Comparison of ENCODE assay signal across 8 mouse cellular contexts in the genomic region with DNA sequence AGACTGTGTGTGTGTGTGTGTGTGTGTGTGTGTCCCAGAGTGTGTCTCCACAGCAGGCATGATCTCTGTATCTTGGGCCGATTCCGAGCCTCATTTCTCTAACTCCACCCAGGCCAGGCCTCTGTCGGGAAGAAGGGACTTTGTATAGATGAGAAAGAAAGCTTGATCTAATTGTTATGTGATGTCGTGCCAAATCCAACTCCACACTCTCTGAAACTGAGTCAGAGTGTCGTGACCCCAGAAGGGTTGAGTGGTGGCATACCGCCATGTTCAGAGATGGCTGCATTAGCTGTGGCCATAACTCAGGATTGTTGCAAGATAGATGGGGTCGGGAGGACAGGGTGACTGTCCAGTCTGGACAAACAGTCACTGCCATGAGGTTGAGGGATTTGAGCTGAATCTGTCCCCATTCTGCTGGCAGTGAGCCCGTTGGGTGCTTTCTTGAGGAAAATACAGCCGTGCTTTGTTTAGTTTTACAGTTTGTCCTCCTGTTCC. TPM values are rescaled to one million over a fixed set of nuclear protein-coding genes. Genes with fewer than 3 reads are reported as not detected.
A peak's percentile ranks its signal among the peaks of the same experiment; 100 is the strongest.
DNase-seq lines count a peak whose midpoint lies in the region; ATAC-seq lines count a peak whose summit lies in the region.

No protein-coding gene starts in this region.

- H3K27ac ChIP-seq in embryonic facial prominence, embryonic 11.5 days (replicated peaks; ENCODE audit: low read depth, low read length): no peak overlapping the region
- no peak overlapping the region for H3K27ac ChIP-seq in embryonic facial prominence, embryonic 10.5 days (replicated peaks)
- H3K27ac ChIP-seq in liver, embryonic 12.5 days: no peak overlapping the region

- no peak overlapping the region for H3K4me2 ChIP-seq in embryonic facial prominence, embryonic 11.5 days (ENCODE audit: low read depth, low read length)
- H3K4me2 ChIP-seq in liver, embryonic 12.5 days: 0 out of 2 replicates have a peak overlapping the region, but pooled peaks have one; percentile 15

- ATAC-seq in embryonic facial prominence, embryonic 11.5 days (replicated peaks; ENCODE audit: insufficient number of reproducible peaks, low FRiP score, low TSS enrichment, low read depth): peak; percentile 25; the same call in 1 of the 2 replicates
- ATAC-seq in liver, embryonic 12.5 days: no peak
- no peak for ATAC-seq in megakaryocyte progenitor cell, adult 5-6 weeks (replicated peaks; ENCODE audit: poor library complexity)

- H3K27me3 ChIP-seq in embryonic facial prominence, embryonic 11.5 days (ENCODE audit: control insufficient read depth, insufficient read depth, low read length): no peaks in the 10 kb centered on the region
- H3K27me3 ChIP-seq in embryonic facial prominence, embryonic 10.5 days (replicated peaks; ENCODE audit: low read depth, poor library complexity, severe bottlenecking): 0 out of 2 replicates have a peak, but pooled peaks cover 3% of the 10 kb centered on the region
- 0 out of 2 replicates have a peak, but pooled peaks cover 7% of the 10 kb centered on the region for H3K27me3 ChIP-seq in liver, embryonic 12.5 days (replicated peaks)

- H3K4me1 ChIP-seq in embryonic facial prominence, embryonic 11.5 days (ENCODE audit: control insufficient read depth, insufficient read depth, low read length): no peaks in the 10 kb centered on the region
- H3K4me1 ChIP-seq in embryonic facial prominence, embryonic 10.5 days: peaks cover 11% of the 10 kb centered on the region; the same call in 1 of the 2 replicates
- H3K4me1 ChIP-seq in liver, embryonic 12.5 days: peaks cover 23% of the 10 kb centered on the region

- DNase-seq in embryonic facial prominence, embryonic 11.5 days (ENCODE audit: low spot score): no peak
- DNase-seq in embryonic facial prominence, embryonic 10.5 days (ENCODE audit: low spot score): no peak
- DNase-seq in liver: no peak
- DNase-seq in fibroblast of lung, adult 2 months (ENCODE audit: low read depth): peak; percentile 39
- peak; percentile 39 for DNase-seq in lung, postnatal 36 days
- no peak for DNase-seq in yolk sac, embryonic 10.5 days (ENCODE audit: low spot score)

- H3K4me3 ChIP-seq in embryonic facial prominence, embryonic 11.5 days (ENCODE audit: low read depth, low read length): no peak overlapping the region
- H3K4me3 ChIP-seq in embryonic facial prominence, embryonic 10.5 days: no peak overlapping the region
- H3K4me3 ChIP-seq in liver, embryonic 12.5 days: no peak overlapping the region

- H3K36me3 ChIP-seq in embryonic facial prominence, embryonic 11.5 days (replicated peaks; ENCODE audit: control insufficient read depth, insufficient read depth, low read depth, low read length): no peaks in the 10 kb centered on the region
- no peaks in the 10 kb centered on the region for H3K36me3 ChIP-seq in embryonic facial prominence, embryonic 10.5 days (replicated peaks)
- no peaks in the 10 kb centered on the region for H3K36me3 ChIP-seq in liver, embryonic 12.5 days

- H3K9me3 ChIP-seq in embryonic facial prominence, embryonic 11.5 days (replicated peaks; ENCODE audit: control insufficient read depth, low read length): no peaks in the 10 kb centered on the region
- no peaks in the 10 kb centered on the region for H3K9me3 ChIP-seq in embryonic facial prominence, embryonic 10.5 days
- H3K9me3 ChIP-seq in liver, embryonic 12.5 days (replicated peaks): no peaks in the 10 kb centered on the region

- H3K9ac ChIP-seq in embryonic facial prominence, embryonic 11.5 days (replicated peaks; ENCODE audit: low read length): no peak overlapping the region
- H3K9ac ChIP-seq in liver, embryonic 12.5 days: no peak overlapping the region

- 81% methylated on average over 9 of the region's 9 CpGs for WGBS in embryonic facial prominence, embryonic 11.5 days
- WGBS in embryonic facial prominence, embryonic 10.5 days: 83% methylated on average over 9 of the region's 9 CpGs
- WGBS in liver, embryonic 12.5 days (ENCODE audit: insufficient replicate concordance): 71% methylated on average over 9 of the region's 9 CpGs

RNA-seq across cellular contexts. Expression of a gene that starts 29.9 kb away (rescaled TPM):
- polyA plus RNA-seq in embryonic facial prominence, embryonic 11.5 days (2014; fragmentation: Nextera tagmentation; extraction: Ambion mirVana): 0.60 and 0.74 TPM in 2 replicates
- 0.14 and 0.42 TPM in 2 replicates for polyA plus RNA-seq in embryonic facial prominence, embryonic 10.5 days (2016; fragmentation: Nextera tagmentation; extraction: Ambion mirVana)
- polyA plus RNA-seq in liver, embryonic 12.5 days (2016; fragmentation: Nextera tagmentation; extraction: Ambion mirVana): 0.55 and 0.81 TPM in 2 replicates
- total RNA-seq in megakaryocyte progenitor cell, adult 5-6 weeks (2015): 9.9 and 10.6 TPM in 2 replicates
- total RNA-seq in megakaryocyte progenitor cell, adult 5-6 weeks (2017): 4.0 and 4.6 TPM in 2 replicates

Comparison
In these comparisons a context has a peak if more than half of its experiments do, and no peak if none do; other contexts are left out.
1. DNase-seq: peak in fibroblast of lung, adult 2 months (single experiment) and lung, postnatal 36 days (single experiment); none in embryonic facial prominence, embryonic 11.5 days (single experiment), embryonic facial prominence, embryonic 10.5 days (single experiment), liver (single experiment) and yolk sac, embryonic 10.5 days (single experiment).